Mouse (Mus musculus) layer of hippocampus, adult 9-11 months (tissue): ENCODE results near the gene Opcml.

Source experiments
- DNase-seq: peaks from one replicate; pipeline ENCODE4 v3.0.0; 2022

Opcml gene

DNA sequence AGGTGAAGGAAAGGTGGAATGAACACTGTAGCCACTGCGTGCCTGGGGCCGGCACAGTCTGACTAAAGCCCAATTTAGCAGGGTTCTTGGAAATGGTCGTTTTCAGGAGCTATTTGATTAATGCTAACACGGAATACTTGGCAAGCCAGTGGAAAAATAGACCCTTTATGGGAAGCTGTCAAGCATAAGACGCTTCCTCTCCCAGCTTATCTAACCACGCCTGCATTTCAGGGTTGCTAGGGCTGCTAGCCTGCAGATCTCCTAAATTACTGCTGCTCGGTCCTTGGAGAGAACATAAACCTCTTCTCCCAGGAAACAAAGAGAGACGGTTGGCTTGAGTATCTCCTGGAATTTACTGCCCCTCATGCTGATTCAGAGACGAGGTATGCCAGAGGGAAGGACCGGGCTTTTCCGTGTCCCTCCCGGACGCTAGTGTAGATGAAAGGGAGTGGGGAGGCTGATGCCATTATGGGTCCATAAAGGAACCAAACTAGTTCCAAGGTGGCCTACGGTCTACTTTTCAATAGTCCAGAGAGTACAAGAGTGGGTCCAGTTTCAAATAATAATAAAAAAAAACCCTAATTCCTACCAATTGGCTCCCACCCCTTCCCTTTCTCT is 772.6 kb downstream of the Opcml start:
- DNase-seq, result no peak

DNA sequence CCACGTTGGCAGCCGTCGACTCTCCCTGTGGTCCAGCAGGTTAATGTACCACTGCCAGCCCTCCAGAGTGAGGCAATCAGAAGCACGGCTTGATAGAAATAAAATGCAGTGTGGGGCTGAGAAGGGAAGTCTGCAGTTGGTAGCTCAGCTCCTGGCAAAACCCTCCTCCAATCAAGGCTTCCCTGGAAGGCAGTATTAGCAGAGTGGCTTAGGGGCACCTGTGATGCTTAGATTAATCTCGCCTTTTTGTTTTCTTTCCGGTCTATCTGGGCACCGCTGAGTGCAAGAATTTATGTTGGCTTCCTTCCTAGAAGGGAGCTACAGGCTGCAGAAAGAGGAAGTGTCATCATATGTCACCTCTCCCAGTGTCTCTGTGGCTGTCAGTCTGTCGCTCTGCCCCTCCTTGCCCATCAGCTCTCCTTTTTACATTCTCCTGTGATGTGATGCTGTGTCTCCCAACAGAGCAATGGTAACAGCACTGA is 778.5 kb downstream of the Opcml start:
- DNase-seq, result peak; percentile 21

- DNase-seq, result peak; percentile 50
Observed at GRCm38 (mm10) chr9:28569776-28570175, 779.2 kb downstream of the Opcml start.

DNA sequence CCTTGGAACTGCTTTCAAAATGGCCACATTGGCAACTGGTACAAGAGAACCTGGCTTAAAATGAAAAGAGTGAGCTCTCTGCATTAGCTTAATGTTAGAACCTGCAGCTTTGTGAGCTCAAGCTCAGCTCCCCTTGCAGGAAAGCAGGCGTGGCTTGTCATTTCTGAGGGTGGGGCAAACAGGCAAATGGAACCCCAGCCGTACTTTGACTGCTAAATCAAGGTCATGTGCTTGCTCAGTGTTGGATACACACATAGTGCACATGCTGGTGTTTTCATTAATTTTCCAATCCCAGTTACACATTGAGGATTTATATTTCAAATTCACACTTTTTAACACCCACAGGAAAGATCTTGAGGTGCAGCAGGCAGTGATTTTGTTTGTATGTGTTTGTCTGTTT is 781.1 kb downstream of the Opcml start:
- DNase-seq, result no peak

DNA sequence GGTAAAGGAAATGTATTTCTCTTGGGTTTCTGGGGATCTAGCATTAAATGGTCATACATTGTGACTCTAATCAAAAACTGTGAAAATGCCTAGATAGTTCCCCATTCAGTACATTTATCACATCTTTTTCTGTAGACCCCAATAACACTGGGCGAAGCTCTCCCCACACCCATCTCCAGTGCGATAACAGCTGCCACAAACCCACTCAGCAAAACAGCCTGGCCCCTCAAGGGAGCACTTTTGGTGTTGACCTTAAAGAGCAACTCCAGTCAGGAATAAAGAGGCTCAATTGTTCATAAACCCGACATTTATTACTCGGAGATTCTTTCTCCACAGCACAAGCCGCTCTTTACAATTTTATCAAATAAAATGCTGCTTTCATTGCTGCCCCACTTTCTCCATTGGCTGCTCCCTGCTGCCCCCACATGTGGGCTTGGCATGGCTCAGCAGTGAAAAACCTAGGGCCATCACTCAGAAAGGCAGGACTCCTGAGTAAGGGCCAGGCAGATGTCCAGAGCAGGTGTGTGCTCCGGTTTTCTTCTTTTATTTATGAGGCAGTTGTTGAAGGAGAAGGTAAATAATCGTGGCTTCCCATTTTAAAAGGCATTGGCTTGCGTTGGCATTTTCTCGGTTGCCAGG is 781.7 kb downstream of the Opcml start:
- no peak for DNase-seq

DNA sequence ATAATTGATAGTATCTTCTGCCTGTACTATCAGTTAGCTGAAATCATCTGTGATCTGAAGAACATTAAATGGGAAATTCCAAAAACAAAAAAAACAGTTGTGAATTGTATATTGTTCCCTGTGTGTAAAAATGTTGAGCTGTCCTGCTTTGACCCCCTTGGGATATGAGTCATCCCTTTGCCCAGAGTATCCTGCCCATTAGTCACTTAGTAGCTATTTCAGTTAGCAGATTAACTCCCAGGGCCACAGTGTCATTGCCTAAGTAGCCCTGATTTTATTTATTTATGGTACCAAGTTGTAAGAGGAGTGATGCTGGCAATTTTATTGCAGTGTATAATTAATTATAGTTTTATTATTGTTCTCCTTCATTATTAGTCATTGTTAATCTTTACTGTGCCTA is 788.2 kb downstream of the Opcml start:
- DNase-seq, result no peak

DNA sequence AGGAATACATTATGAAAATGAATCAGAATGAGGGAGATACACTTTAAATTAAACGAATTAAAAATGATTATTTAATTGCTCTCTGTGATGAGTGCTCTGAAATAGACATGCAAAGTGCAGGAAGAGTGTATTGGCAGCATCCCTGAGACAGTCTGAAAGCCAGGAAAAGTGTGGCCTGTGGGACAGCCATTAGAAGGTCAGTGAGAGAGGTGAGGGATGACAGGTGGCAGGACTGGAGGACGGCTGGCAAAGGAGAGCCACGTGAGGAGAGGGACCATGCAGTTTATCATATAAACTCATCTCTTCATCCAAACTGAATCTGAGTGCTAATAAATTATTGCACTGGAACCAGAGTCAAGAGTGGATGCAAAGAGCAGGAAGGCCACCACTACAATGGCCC is 796.7 kb downstream of the Opcml start:
- DNase-seq, result no peak

DNA sequence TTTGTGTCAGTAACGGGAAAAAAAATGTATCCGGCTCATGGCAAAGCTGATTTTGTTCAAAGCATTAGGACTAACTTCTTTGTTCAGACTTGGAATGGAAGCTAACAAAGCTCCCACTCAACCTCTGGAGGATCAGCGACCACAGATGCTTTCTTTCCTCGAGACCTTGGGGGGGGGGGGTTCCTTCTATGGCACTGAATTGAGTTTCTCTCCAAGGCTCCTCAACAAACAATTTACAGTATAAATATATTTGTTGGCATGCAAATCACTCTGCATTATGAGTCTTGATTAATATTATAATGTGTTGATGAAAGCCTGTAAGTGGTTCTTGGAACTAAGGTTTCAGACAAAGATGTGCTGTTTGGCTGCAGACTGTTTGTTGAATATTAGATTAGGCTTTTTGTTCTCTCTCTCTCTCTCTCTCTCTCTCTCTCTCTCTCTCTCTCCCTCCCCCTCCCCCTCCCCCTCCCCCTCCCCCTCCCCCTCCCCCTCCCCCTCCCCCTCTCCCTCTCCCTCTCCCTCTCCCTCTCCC is 797.3 kb downstream of the Opcml start:
- DNase-seq, result no peak

DNA sequence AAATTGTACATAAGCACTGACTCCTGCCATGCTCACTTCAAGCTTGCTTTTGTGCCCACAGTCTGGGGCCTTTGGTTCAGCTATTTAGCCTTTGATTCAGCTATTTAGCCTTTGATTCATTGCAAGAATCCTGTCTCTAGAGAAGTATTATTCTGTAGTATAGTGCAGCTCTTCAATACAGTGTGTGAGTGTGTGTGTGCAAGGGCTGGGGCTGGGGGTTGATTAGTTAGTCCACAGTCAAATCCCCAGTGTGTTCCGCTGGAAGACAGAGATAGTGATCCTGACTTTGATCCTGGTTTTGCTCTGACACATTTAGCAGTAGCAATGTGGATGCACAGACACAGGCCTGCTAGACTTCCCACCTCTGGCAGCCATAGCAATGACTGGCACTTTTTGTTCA is 797.9 kb downstream of the Opcml start:
- DNase-seq, result no peak

DNA sequence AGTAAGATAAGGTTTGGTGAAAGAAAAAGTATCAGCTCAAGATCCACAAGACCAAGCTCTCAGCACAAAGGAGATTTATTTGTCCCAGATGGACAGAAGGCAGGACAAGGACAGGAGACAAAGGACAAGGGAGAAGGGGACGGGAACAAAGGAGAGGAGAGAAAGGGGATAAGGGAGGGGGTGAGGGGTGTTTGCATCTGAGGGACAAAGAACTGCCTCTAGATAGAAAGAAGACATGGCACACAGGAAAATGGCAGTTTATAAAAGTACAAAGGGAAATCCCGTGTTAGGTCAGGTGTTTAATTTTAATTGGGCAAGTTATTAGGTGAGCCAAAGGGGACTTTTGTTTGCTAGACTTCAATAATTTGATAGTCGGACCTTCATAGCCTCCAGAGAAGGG is 801.6 kb downstream of the Opcml start:
- DNase-seq, result no peak

DNA sequence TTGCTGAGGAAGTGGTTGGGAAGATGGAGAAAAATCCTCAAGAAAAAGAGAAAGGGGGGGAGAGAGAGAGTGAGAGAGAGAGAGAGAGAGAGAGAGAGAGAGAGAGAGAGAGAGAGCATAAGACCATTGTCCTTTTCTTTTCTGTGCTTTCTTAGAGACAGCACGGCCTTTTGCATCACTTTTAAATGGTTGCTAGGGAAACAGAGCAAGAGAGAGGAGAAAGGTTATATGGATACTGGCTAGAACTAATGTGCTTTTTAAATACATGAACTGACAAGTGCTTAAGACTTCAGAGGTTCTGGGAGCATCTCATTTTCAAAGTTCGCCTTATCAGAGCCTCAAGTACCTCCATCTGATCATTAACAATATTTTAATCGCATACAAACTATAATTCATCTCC is 804.5 kb downstream of the Opcml start:
- no peak for DNase-seq

DNA sequence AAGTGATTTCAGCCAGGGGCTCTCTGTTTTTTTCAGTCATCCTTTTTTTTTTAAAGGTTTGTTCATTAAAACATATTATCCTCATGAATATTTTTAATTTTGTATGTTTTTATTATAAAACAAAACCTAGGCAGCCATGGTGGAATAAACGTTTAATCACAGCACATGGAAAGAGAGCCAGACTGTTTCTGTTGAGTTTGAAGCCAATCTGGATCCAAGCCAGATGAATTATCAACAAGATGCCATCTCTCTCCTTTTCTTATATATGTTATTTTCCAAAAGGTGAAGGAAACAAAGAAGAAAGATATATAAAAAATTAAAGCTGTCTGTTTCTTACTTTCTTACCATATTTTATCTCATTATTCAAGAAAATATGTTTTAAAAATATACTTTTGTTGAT is 815.0 kb downstream of the Opcml start:
- no peak for DNase-seq

GRCm38 (mm10) chr9:28613683-28614620 is 823.4 kb downstream of the Opcml start:
- no peak for DNase-seq

DNA sequence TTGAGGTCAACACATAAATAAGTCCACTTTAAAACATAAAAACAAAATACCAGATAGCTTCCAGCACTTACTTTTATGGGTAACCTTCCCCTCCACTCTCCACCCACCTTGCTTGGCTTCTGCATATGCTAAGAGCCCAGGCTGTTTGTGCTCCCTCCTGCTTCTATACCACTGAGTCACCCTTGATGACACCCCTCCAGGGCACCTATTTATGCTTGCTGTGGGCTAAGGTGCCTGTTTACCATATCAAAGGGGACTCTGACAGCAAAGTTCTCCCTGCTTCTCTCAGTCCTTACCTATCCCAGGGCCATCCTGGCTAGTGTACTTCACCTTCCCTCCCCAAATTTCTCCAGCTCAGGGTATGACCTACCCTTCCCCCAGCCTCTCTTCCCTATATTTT is 824.9 kb downstream of the Opcml start:
- DNase-seq, result no peak

GRCm38 (mm10) chr9:28617666-28618065 is 827.1 kb downstream of the Opcml start:
- DNase-seq, result no peak

GRCm38 (mm10) chr9:28618186-28618892 is 827.8 kb downstream of the Opcml start:
- no peak for DNase-seq

GRCm38 (mm10) chr9:28621939-28622338 is 831.4 kb downstream of the Opcml start:
- no peak for DNase-seq

- no peak for DNase-seq
Observed at GRCm38 (mm10) chr9:28624870-28625269, 834.3 kb downstream of the Opcml start.

DNA sequence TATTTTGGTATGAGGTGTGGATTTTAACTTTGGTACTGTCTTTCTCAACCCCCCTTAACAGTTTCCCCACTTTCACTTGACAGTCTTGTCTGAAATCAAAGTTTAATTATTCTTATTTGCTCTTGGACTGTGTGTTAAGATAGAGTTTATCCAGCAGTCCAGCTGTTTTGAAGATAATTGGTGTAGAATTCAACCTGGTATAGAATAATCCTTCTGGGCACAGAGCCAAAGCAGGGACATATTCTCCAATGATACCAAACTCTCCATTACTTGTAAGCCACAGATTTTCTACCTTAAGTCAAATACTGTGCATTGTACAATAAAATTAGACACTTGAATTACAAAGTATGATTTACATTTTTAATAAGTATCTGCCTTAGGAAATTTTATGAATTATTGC is 852.2 kb downstream of the Opcml start:
- no peak for DNase-seq

- DNase-seq, result no peak
Observed at GRCm38 (mm10) chr9:28644063-28644462, 853.5 kb downstream of the Opcml start.

DNA sequence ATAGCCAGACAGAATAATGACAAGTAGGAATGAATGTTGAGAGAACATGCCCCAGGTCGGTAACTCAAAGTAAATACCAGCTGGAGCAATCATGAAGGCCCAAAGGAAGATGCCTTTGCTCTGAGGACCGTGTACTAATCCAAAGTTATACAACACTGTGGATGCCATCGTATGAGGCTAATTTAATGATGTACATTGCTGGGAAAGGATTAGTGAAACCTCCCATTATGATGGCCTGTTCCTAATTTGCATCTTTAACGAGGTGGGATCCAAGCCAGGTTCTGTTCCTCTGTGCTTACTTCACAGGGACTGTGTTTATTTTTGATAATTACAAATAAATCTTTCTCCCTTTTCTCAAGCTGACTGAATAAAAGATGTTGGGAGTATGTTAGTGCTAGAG is 859.5 kb downstream of the Opcml start:
- DNase-seq, result no peak

DNA sequence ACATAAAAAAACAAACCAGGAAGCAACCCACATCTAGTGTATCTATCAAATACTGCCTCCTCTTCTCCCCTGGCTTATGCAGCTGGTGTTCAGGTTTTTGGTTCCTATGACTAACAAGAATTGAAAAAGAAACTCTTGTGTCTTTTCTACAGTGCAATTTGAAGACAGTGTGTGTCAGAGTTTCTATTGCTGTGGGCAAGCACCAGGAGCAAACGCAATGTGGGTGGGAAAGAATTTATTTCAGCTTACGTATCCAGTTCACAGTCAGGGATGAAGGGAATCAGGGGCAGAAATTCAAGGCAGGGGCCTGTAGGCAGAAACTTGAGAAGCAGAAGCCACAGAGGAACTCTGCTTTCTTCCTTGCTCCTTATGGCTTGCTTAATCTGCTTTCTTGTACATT is 869.4 kb downstream of the Opcml start:
- DNase-seq, result no peak

- peak; percentile 60 for DNase-seq
Observed at GRCm38 (mm10) chr9:28662882-28663281, 872.3 kb downstream of the Opcml start.
